Mouse (Mus musculus) myocyte (in vitro differentiated cells): ENCODE measurements around the gene Pdia3. TPM values are rescaled to one million over a fixed set of nuclear protein-coding genes. Genes with fewer than 3 reads are reported as not detected.
"Not testable (repeated sequence)": the region's sequence is repeated elsewhere in the genome, so short reads cannot be mapped to it uniquely, and the experiment has no call there.

Experiments
- H3K27me3 ChIP-seq: one replicate; pipeline ENCODE4 v1.6.1; 2011; ENCODE audit not compliant: control insufficient read depth, insufficient read depth, insufficient read length
- H3K36me3 ChIP-seq: one replicate; pipeline ENCODE4 v1.6.1; 2011; ENCODE audit not compliant: control insufficient read depth, insufficient read depth
- H3K4me2 ChIP-seq: one replicate; pipeline ENCODE4 v1.6.1; 2011; ENCODE audit warnings: low read depth, control low read depth
- H3K4me3 ChIP-seq: one replicate; pipeline ENCODE4 v1.5.1; 2011; ENCODE audit warnings: mild to moderate bottlenecking, control low read depth, moderate library complexity
- H3K79me2 ChIP-seq: one replicate; pipeline ENCODE4 v1.6.1; 2011; ENCODE audit not compliant: control insufficient read depth, insufficient read depth
- H3ac ChIP-seq: one replicate; pipeline ENCODE4 v1.6.1; 2011; ENCODE audit not compliant: control insufficient read depth, insufficient read length
- CEBPB ChIP-seq: IDR thresholded peaks from 2 replicates; pipeline ENCODE4 v1.6.1; 2011; ENCODE audit warnings: mild to moderate bottlenecking, moderate library complexity; ENCODE audit not compliant: poor library complexity, insufficient read depth, severe bottlenecking
- E2F4 ChIP-seq: IDR thresholded peaks from one replicate; pipeline ENCODE4 v1.6.1; 2011; ENCODE audit warnings: mild to moderate bottlenecking, control low read depth, moderate library complexity; ENCODE audit not compliant: insufficient read depth
- MAX ChIP-seq: IDR thresholded peaks from one replicate; pipeline ENCODE4 v1.6.1; 2011; ENCODE audit warnings: low read depth, mild to moderate bottlenecking, control low read depth
- MYOD1 ChIP-seq, 3 experiments: IDR thresholded peaks; one replicate each; pipeline ENCODE4 v1.6.1; 2011; ENCODE audit warnings: control low read depth in 2 of 3, low read depth in 2 of 3, mild to moderate bottlenecking in 2 of 3, moderate library complexity in 1 of 3; ENCODE audit not compliant: insufficient read length in 2 of 3, control insufficient read depth in 1 of 3
- MYOG ChIP-seq, 3 experiments: IDR thresholded peaks; one replicate each; pipeline ENCODE4 v1.6.1; 2011; ENCODE audit warnings: control low read depth in 2 of 3, low read depth in 2 of 3, mild to moderate bottlenecking in 2 of 3; ENCODE audit not compliant: insufficient read length in 2 of 3, control insufficient read depth in 1 of 3, insufficient read depth in 1 of 3
- POLR2A ChIP-seq: IDR thresholded peaks from one replicate; pipeline ENCODE4 v1.6.1; 2011; ENCODE audit warnings: low read depth, mild to moderate bottlenecking, control low read depth, moderate library complexity; ENCODE audit not compliant: insufficient read length
- POLR2AphosphoS2 ChIP-seq: IDR thresholded peaks from one replicate; pipeline ENCODE4 v1.6.1; 2011; ENCODE audit warnings: low read depth, control low read depth; ENCODE audit not compliant: insufficient read length
- REST ChIP-seq: IDR thresholded peaks from one replicate; pipeline ENCODE4 v1.6.1; 2011; ENCODE audit warnings: mild to moderate bottlenecking, control low read depth, moderate library complexity; ENCODE audit not compliant: insufficient read depth, insufficient read length
- SRF ChIP-seq: IDR thresholded peaks from one replicate; pipeline ENCODE4 v1.6.1; 2011; ENCODE audit warnings: low read depth; ENCODE audit not compliant: control insufficient read depth, insufficient read length
- TCF12 ChIP-seq: IDR thresholded peaks from one replicate; pipeline ENCODE4 v1.6.1; 2011; ENCODE audit warnings: mild to moderate bottlenecking, control low read depth; ENCODE audit not compliant: poor library complexity, insufficient read depth, severe bottlenecking
- TCF3 ChIP-seq: IDR thresholded peaks from one replicate; pipeline ENCODE4 v1.6.1; 2011; ENCODE audit warnings: low read depth, control low read depth; ENCODE audit not compliant: insufficient read length
- USF1 ChIP-seq: IDR thresholded peaks from one replicate; pipeline ENCODE4 v1.6.1; 2011; ENCODE audit warnings: low read depth, mild to moderate bottlenecking, control low read depth, moderate library complexity
- polyA plus RNA-seq: library from polyadenylated mRNA; unstranded; fragments of >200 nt; fragmentation: generic; extraction: Trizol; gene quantifications from one replicate; pipeline ENCODE4 v1.2.1, GENCODE M21; 2012; ENCODE audit warnings: missing spikeins

The Pdia3 gene
- polyA plus RNA-seq = 130 TPM

- Histone ChIP-seq H3ac (peak within 1 kb of the TSS; percentile 92), H3K36me3 (peaks cover 11% of the 10 kb centered on the region), H3K4me3 (peak within 1 kb of the TSS; percentile 65), H3K27me3 (no peaks in the 10 kb centered on the region), H3K4me2 (peak within 1 kb of the TSS; percentile 85), H3K79me2 (peaks cover 46% of the 10 kb centered on the region)
- TF ChIP-seq POLR2AphosphoS2 (peak; percentile 81), SRF (peak; percentile 18), REST (no peak), MYOG (IDR thresholded peaks at IDR 0.05; ENCODE audit: control insufficient read depth in 1 of 3, insufficient read depth in 1 of 3, insufficient read length in 2 of 3, low read depth in 2 of 3) (peak in 2 of 3 experiments; percentile 71 to 75), MYOD1 (IDR thresholded peaks at IDR 0.05; ENCODE audit: control insufficient read depth in 1 of 3, insufficient read length in 2 of 3, low read depth in 2 of 3) (peak in 2 of 3 experiments; percentile 30 to 73), POLR2A (peak; percentile 85), CEBPB (no peak)
These were observed at the start of gene Pdia3, which contains the start of gene Catsper2 for GRCm38 (mm10) chr2:121413387-121414042. TSS of gene Pdia3 (plus strand) at chr2:121413775. TSS of gene Catsper2 (minus strand) at chr2:121413792.

- H3ac ChIP-seq = no peak overlapping the region
- peaks cover 58% of the 10 kb centered on the region for H3K27me3 ChIP-seq
- H3K79me2 ChIP-seq = no peaks in the 10 kb centered on the region
- no peak overlapping the region for H3K4me3 ChIP-seq
- H3K36me3 ChIP-seq = no peaks in the 10 kb centered on the region
- TF ChIP-seq MYOG (IDR thresholded peaks at IDR 0.05; ENCODE audit: control insufficient read depth in 1 of 3, insufficient read depth in 1 of 3, insufficient read length in 2 of 3, low read depth in 2 of 3) (no peak), SRF (no peak), REST (no peak), E2F4 (no peak), MAX (no peak), USF1 (no peak), CEBPB (no peak)
- no peak overlapping the region for H3K4me2 ChIP-seq
These were observed 44.7 kb upstream of the Pdia3 start for GRCm38 (mm10) chr2:121368831-121369230.

- Histone ChIP-seq H3K4me2 (no peak overlapping the region), H3K79me2 (no peaks in the 10 kb centered on the region), H3K4me3 (no peak overlapping the region), H3ac (no peak overlapping the region), H3K36me3 (no peaks in the 10 kb centered on the region), H3K27me3 (peaks cover 65% of the 10 kb centered on the region)
- TF ChIP-seq MYOG (IDR thresholded peaks at IDR 0.05; ENCODE audit: control insufficient read depth in 1 of 3, insufficient read depth in 1 of 3, insufficient read length in 2 of 3, low read depth in 2 of 3) = no peak
- TF ChIP-seq REST = no peak
- TF ChIP-seq TCF12 = no peak
- TF ChIP-seq E2F4 = no peak
- no peak for TF ChIP-seq USF1
- no peak for TF ChIP-seq TCF3
- TF ChIP-seq SRF = no peak
- no peak for TF ChIP-seq POLR2A
- TF ChIP-seq MYOD1 (IDR thresholded peaks at IDR 0.05; ENCODE audit: control insufficient read depth in 1 of 3, insufficient read length in 2 of 3, low read depth in 2 of 3) = no peak
- no peak for TF ChIP-seq CEBPB
- no peak for TF ChIP-seq MAX
- no peak for TF ChIP-seq POLR2AphosphoS2
These were observed 42.7 kb upstream of the Pdia3 start for GRCm38 (mm10) chr2:121370921-121371320.

GRCm38 (mm10) chr2:121372266-121372665 lies 41.3 kb upstream of the Pdia3 start:
- Histone ChIP-seq H3K4me3 (no peak overlapping the region), H3K27me3 (peaks cover 67% of the 10 kb centered on the region), H3ac (no peak overlapping the region), H3K79me2 (no peaks in the 10 kb centered on the region), H3K36me3 (no peaks in the 10 kb centered on the region), H3K4me2 (no peak overlapping the region)
- no peak for TF ChIP-seq POLR2A
- no peak for TF ChIP-seq MYOG (IDR thresholded peaks at IDR 0.05; ENCODE audit: control insufficient read depth in 1 of 3, insufficient read depth in 1 of 3, insufficient read length in 2 of 3, low read depth in 2 of 3)
- no peak for TF ChIP-seq MAX
- no peak for TF ChIP-seq REST
- TF ChIP-seq SRF = no peak
- no peak for TF ChIP-seq TCF12
- no peak for TF ChIP-seq POLR2AphosphoS2
- no peak for TF ChIP-seq TCF3
- no peak for TF ChIP-seq USF1
- TF ChIP-seq E2F4 = no peak
- no peak for TF ChIP-seq MYOD1 (IDR thresholded peaks at IDR 0.05; ENCODE audit: control insufficient read depth in 1 of 3, insufficient read length in 2 of 3, low read depth in 2 of 3)
- no peak for TF ChIP-seq CEBPB

GRCm38 (mm10) chr2:121374766-121375165 lies 38.8 kb upstream of the Pdia3 start:
- H3K4me2 ChIP-seq = no peak overlapping the region
- no peaks in the 10 kb centered on the region for H3K36me3 ChIP-seq
- H3K79me2 ChIP-seq = no peaks in the 10 kb centered on the region
- TF ChIP-seq USF1 (no peak), MAX (no peak), E2F4 (no peak), TCF12 (no peak), TCF3 (no peak), CEBPB (no peak), POLR2A (no peak)
- no peak overlapping the region for H3ac ChIP-seq
- H3K4me3 ChIP-seq = no peak overlapping the region
- H3K27me3 ChIP-seq = peaks cover 69% of the 10 kb centered on the region

- not testable (repeated sequence) for H3K4me2 ChIP-seq
These were observed 26.5 kb upstream of the Pdia3 start, which contains the start of gene Strc for GRCm38 (mm10) chr2:121386961-121387575. TSS of gene Strc (minus strand) at chr2:121387168.

More at GRCm38 (mm10) chr2:121386961-121387575, 26.5 kb upstream of the Pdia3 start, which contains the start of gene Strc:
- H3K27me3 ChIP-seq, H3K79me2 ChIP-seq, H3K36me3 ChIP-seq, H3ac ChIP-seq, H3K4me3 ChIP-seq: not testable (repeated sequence)
